Mouse (Mus musculus): ENCODE data around the gene Trim38. TPM values are rescaled to one million over a fixed set of nuclear protein-coding genes. Genes with fewer than 3 reads are reported as not detected.
A peak's percentile ranks its signal among the peaks of the same experiment; 100 is the strongest.
"Not testable (repeated sequence)": the region's sequence is repeated elsewhere in the genome, so short reads cannot be mapped to it uniquely, and the experiment has no call there.

Trim38 gene
- polyA plus RNA-seq, 1 experiment = not detected

- TF ChIP-seq POLR2A (IDR thresholded peaks at IDR 0.05; ENCODE audit: control insufficient read depth, extremely low read depth, insufficient read depth, low read length, poor library complexity) = peak; percentile 43; the same call in 1 of the 2 replicates
- no peak for TF ChIP-seq CTCF (IDR thresholded peaks at IDR 0.05; ENCODE audit: borderline replicate concordance, control insufficient read depth, extremely low read depth, insufficient read depth, low read length, poor library complexity)
- peak; percentile 87 for DNase-seq
- H3K36me3 ChIP-seq (ENCODE audit: control insufficient read depth, insufficient read depth, low read length) = no peaks in the 10 kb centered on the region
- H3K27ac ChIP-seq (ENCODE audit: control insufficient read depth, insufficient read depth, low read length) = peak within 1 kb of the TSS; percentile 95
- no peaks in the 10 kb centered on the region for H3K27me3 ChIP-seq (ENCODE audit: control insufficient read depth, insufficient read depth, low read length)
- H3K4me3 ChIP-seq (ENCODE audit: control insufficient read depth, insufficient read depth, low read length) = peak within 1 kb of the TSS; percentile 60
- under 1% methylated on average over 25 of the region's 28 CpGs for WGBS
- H3K4me1 ChIP-seq (replicated peaks; ENCODE audit: control insufficient read depth, insufficient read depth, low read length) = peaks cover 4% of the 10 kb centered on the region
These were observed 24.1 kb upstream of the Trim38 start, which contains the start of gene Hist1h3c for GRCm38 (mm10) chr13:23745381-23746161. Hist1h3c (minus strand) TSS chr13:23745602.

DNA sequence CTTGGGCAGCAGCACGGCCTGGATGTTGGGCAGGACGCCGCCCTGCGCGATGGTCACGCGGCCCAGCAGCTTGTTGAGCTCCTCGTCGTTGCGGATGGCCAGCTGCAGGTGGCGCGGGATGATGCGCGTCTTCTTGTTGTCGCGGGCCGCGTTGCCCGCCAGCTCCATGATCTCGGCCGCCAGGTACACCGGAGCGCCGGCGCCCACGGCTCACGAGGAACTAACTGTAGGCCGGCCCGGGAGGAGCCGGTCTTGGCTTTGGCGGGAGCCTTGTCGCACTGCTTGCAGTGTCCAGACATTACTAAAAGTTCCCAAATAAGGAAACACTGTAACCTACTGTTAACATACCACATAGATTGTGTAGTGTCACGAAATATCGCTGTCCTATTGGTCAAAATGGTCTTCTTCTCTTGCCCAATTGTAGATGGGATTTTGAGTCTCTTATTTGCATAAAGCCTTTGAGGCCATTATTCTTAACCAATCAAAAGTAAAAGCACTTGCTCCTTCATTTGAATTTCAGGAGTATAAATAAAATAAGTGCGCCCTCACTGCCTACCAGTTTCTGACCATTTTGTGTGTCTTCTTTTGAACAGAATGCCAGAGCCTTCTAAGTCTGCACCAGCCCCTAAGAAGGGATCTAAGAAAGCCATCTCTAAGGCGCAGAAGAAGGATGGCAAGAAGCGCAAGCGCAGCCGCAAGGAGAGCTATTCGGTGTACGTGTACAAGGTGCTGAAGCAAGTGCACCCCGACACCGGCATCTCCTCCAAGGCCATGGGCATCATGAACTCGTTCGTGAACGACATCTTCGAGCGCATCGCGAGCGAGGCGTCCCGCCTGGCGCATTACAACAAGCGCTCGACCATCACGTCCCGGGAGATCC is 23.3 kb upstream of the Trim38 start, which contains the start of gene Hist1h2bb:
TSS of gene Hist1h2bb (plus strand) at position 534 of the 880 bp plus-strand sequence.
- peak within 1 kb of the TSS; percentile 60 for H3K4me3 ChIP-seq (ENCODE audit: control insufficient read depth, insufficient read depth, low read length)
- under 1% methylated on average over 42 of the region's 58 CpGs for WGBS
- not testable (repeated sequence) for H3K27me3 ChIP-seq (ENCODE audit: control insufficient read depth, insufficient read depth, low read length); H3K36me3 ChIP-seq (ENCODE audit: control insufficient read depth, insufficient read depth, low read length); H3K4me1 ChIP-seq (replicated peaks; ENCODE audit: control insufficient read depth, insufficient read depth, low read length)
- peak; percentile 64; the same call in 1 of the 2 replicates for TF ChIP-seq CTCF (IDR thresholded peaks at IDR 0.05; ENCODE audit: borderline replicate concordance, control insufficient read depth, extremely low read depth, insufficient read depth, low read length, poor library complexity)
- TF ChIP-seq POLR2A (IDR thresholded peaks at IDR 0.05; ENCODE audit: control insufficient read depth, extremely low read depth, insufficient read depth, low read length, poor library complexity) = peak; percentile 45; the same call in 1 of the 2 replicates
- DNase-seq = peak; percentile 72
- H3K27ac ChIP-seq (ENCODE audit: control insufficient read depth, insufficient read depth, low read length) = peak within 1 kb of the TSS; percentile 95

- Histone ChIP-seq H3K27ac (ENCODE audit: control insufficient read depth, insufficient read depth, low read length) (peak overlapping the region; percentile 63), H3K4me3 (ENCODE audit: control insufficient read depth, insufficient read depth, low read length) (peak overlapping the region; percentile 15), H3K4me1 (replicated peaks; ENCODE audit: control insufficient read depth, insufficient read depth, low read length) (peaks cover 4% of the 10 kb centered on the region), H3K27me3 (ENCODE audit: control insufficient read depth, insufficient read depth, low read length) (no peaks in the 10 kb centered on the region), H3K36me3 (ENCODE audit: control insufficient read depth, insufficient read depth, low read length) (no peaks in the 10 kb centered on the region)
- WGBS = 6% methylated on average over 11 of the region's 13 CpGs
- no peak for TF ChIP-seq POLR2A (IDR thresholded peaks at IDR 0.05; ENCODE audit: control insufficient read depth, extremely low read depth, insufficient read depth, low read length, poor library complexity)
- no peak for TF ChIP-seq CTCF (IDR thresholded peaks at IDR 0.05; ENCODE audit: borderline replicate concordance, control insufficient read depth, extremely low read depth, insufficient read depth, low read length, poor library complexity)
- DNase-seq = no peak
These were observed 22.4 kb upstream of the Trim38 start for GRCm38 (mm10) chr13:23747081-23747891.

DNA sequence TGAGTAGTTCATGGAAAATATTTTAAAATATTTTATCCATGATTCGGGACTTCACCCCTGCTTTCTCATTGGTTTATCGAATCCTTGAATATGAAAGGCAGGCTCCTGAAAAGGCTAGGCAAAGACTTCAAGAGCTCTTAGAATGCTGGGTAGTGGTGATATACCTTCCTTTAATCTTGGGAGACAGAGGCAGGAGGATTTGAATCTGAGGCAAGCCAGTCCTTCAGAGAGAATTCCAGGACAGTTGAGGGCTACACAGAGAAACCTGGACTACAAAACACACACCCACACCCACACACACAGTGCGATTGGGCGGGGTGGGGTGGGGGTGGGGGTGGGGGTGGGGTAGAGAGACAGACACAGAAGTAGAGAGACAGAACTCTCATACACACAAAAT is 21.8 kb upstream of the Trim38 start:
- no peak for TF ChIP-seq CTCF (IDR thresholded peaks at IDR 0.05; ENCODE audit: borderline replicate concordance, control insufficient read depth, extremely low read depth, insufficient read depth, low read length, poor library complexity)
- TF ChIP-seq POLR2A (IDR thresholded peaks at IDR 0.05; ENCODE audit: control insufficient read depth, extremely low read depth, insufficient read depth, low read length, poor library complexity) = no peak
- no peak overlapping the region for H3K4me3 ChIP-seq (ENCODE audit: control insufficient read depth, insufficient read depth, low read length)
- H3K36me3 ChIP-seq (ENCODE audit: control insufficient read depth, insufficient read depth, low read length) = no peaks in the 10 kb centered on the region
- no peaks in the 10 kb centered on the region for H3K27me3 ChIP-seq (ENCODE audit: control insufficient read depth, insufficient read depth, low read length)
- WGBS = 14% methylated on average over 4 of the region's 4 CpGs
- no peak for DNase-seq
- peak overlapping the region; percentile 70; the same call in 1 of the 2 replicates for H3K27ac ChIP-seq (ENCODE audit: control insufficient read depth, insufficient read depth, low read length)
- peaks cover 4% of the 10 kb centered on the region for H3K4me1 ChIP-seq (replicated peaks; ENCODE audit: control insufficient read depth, insufficient read depth, low read length)

GRCm38 (mm10) chr13:23749563-23750121 is 20.1 kb upstream of the Trim38 start:
- 96% methylated on average over 5 of the region's 5 CpGs for WGBS
- H3K4me1 ChIP-seq (replicated peaks; ENCODE audit: control insufficient read depth, insufficient read depth, low read length) = peaks cover 4% of the 10 kb centered on the region

More at GRCm38 (mm10) chr13:23749563-23750121, 20.1 kb upstream of the Trim38 start:
- H3K27ac ChIP-seq (ENCODE audit: control insufficient read depth, insufficient read depth, low read length) = no peak overlapping the region
- no peak overlapping the region for H3K4me3 ChIP-seq (ENCODE audit: control insufficient read depth, insufficient read depth, low read length)
- H3K36me3 ChIP-seq (ENCODE audit: control insufficient read depth, insufficient read depth, low read length) = no peaks in the 10 kb centered on the region
- no peak for DNase-seq
- H3K27me3 ChIP-seq (ENCODE audit: control insufficient read depth, insufficient read depth, low read length) = no peaks in the 10 kb centered on the region
- TF ChIP-seq CTCF (IDR thresholded peaks at IDR 0.05; ENCODE audit: borderline replicate concordance, control insufficient read depth, extremely low read depth, insufficient read depth, low read length, poor library complexity) = no peak
- TF ChIP-seq POLR2A (IDR thresholded peaks at IDR 0.05; ENCODE audit: control insufficient read depth, extremely low read depth, insufficient read depth, low read length, poor library complexity) = no peak

Measured in thymus, adult 2 months (tissue).